ENCODE assay signal across 17 mouse cellular contexts in the genomic region with DNA sequence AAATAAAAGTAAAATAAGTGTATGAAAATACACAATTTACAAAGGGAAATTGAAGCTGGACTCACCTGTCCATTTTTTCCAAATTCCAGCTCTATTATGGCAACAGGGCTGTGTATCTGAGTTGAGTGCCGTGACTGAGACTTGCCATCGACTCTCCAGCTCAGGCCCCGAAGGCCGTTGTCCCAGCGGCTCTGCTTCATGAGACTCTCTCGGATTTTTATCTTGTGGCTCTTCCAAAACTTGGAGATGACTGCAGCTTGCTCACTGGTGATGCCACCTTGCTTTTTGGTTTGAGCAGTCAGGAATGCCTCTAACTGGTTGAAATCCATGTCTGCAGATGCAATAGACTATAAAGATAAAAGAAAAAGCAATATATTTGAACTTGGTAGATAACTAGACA. TPM values are rescaled to one million over a fixed set of nuclear protein-coding genes. Genes with fewer than 3 reads are reported as not detected.
A peak's percentile ranks its signal among the peaks of the same experiment; 100 is the strongest.
DNase-seq lines count a peak whose midpoint lies in the region; TF ChIP-seq lines count a peak whose summit lies in the region.
"Had no signal": no experiment of that assay in that cellular context is flagged by ENCODE, and none has a peak within 500 bp of the region (broad histone marks: within the 10 kb centered on the region; RNA-seq: fewer than 3 reads in every experiment).

No protein-coding gene starts in this region.

- no peaks in the 10 kb centered on the region for H3K4me1 ChIP-seq in heart, embryonic 10.5 days
- H3K4me1 ChIP-seq: embryonic facial prominence, embryonic 10.5 days; embryonic facial prominence, embryonic 12.5 days; forebrain, embryonic 13.5 days; forebrain, embryonic 15.5 days had no signal

- intact Hi-C loops in gastrocnemius, adult 2 months (cut with DNase I) = no loop called here
- intact Hi-C loops in heart, postnatal 36 days (cut with DNase I) = loop anchor here (5.0 kb wide), 1 partner anchor 99 kb away; no protein-coding TSS in a partner anchor

- 89% methylated on average over 6 of the region's 6 CpGs for WGBS in heart, embryonic 10.5 days

- H3K27ac ChIP-seq in gastrocnemius, adult 2 months = 0 out of 2 replicates have a peak overlapping the region, but pooled peaks have one; percentile 35
- H3K27ac ChIP-seq in heart, embryonic 10.5 days = no peak overlapping the region
- H3K27ac ChIP-seq: embryonic facial prominence, embryonic 10.5 days; embryonic facial prominence, embryonic 12.5 days; forebrain, embryonic 13.5 days; forebrain, embryonic 15.5 days had no signal

- DNase-seq in adrenal gland, adult 2 months = peak; percentile 51
- no peak for DNase-seq in adrenal gland, postnatal 14 days
- no peak for DNase-seq in gastrocnemius, adult 2 months
- no peak for DNase-seq in gastrocnemius, adult 18-20 months (ENCODE audit: low spot score)
- DNase-seq in heart, embryonic 10.5 days (ENCODE audit: low spot score) = peak; percentile 17
- DNase-seq in heart, postnatal 36 days = no peak
- DNase-seq: cerebellum, adult 11-12 months; cerebellum, adult 2 months; cerebellum, adult 9-10 months; forebrain, postnatal 0 days had no signal

- TF ChIP-seq CTCF in gastrocnemius, adult 2 months (IDR thresholded peaks at IDR 0.05) = no peak

- no peaks in the 10 kb centered on the region for H3K9me3 ChIP-seq in heart, embryonic 10.5 days
- H3K9me3 ChIP-seq: embryonic facial prominence, embryonic 10.5 days; embryonic facial prominence, embryonic 12.5 days; forebrain, embryonic 13.5 days; forebrain, embryonic 15.5 days; G1E had no signal

- H3K27me3 ChIP-seq in heart, embryonic 10.5 days (ENCODE audit: insufficient read depth, poor library complexity, severe bottlenecking) = no peaks in the 10 kb centered on the region
- H3K27me3 ChIP-seq: CH12.LX; embryonic facial prominence, embryonic 12.5 days; forebrain, embryonic 13.5 days; forebrain, embryonic 15.5 days; Patski had no signal

- no peak overlapping the region for H3K4me3 ChIP-seq in gastrocnemius, adult 2 months
- H3K4me3 ChIP-seq in heart, embryonic 10.5 days = no peak overlapping the region
- H3K4me3 ChIP-seq: embryonic facial prominence, embryonic 10.5 days; embryonic facial prominence, embryonic 12.5 days; forebrain, embryonic 13.5 days; forebrain, embryonic 15.5 days had no signal

- H3K36me3 ChIP-seq in heart, embryonic 10.5 days = peaks cover 11% of the 10 kb centered on the region; the same call in 1 of the 2 replicates
- H3K36me3 ChIP-seq: forebrain, embryonic 15.5 days had no signal

RNA-seq across cellular contexts. Expression of a gene that starts 15.5 kb away (rescaled TPM):
- total RNA-seq in adrenal gland, adult 2 months (2021) = 10 to 100 TPM; 34.5 to 38.0 TPM
- 8.9 and 9.6 TPM in 2 replicates for polyA plus RNA-seq in adrenal gland, adult 2 months (2012; rRNA removed)
- total RNA-seq in adrenal gland, postnatal 14 days (2021) = 25.6 and 28.3 TPM in 2 replicates
- 10 to 100 TPM; 20.7 to 20.9 TPM for total RNA-seq in gastrocnemius, adult 2 months (2021)
- total RNA-seq in gastrocnemius, adult 18-20 months (2021) = 10 to 100 TPM; 21.1 to 25.0 TPM
- polyA plus RNA-seq in heart, embryonic 10.5 days (2016; fragmentation: Nextera tagmentation; extraction: Ambion mirVana) = 1.7 and 2.5 TPM in 2 replicates
- 10 to 100 TPM; 14.5 to 16.8 TPM for total RNA-seq in heart, postnatal 36 days (2021)

RNA-seq across cellular contexts. Expression of a gene that starts 25.5 kb away (rescaled TPM):
- total RNA-seq in adrenal gland, adult 2 months (2021) = 10 to 100 TPM; 39.3 to 39.4 TPM
- not detected in 2 replicates for polyA plus RNA-seq in adrenal gland, adult 2 months (2012; rRNA removed)
- total RNA-seq in adrenal gland, postnatal 14 days (2021) = 27.5 and 33.1 TPM in 2 replicates
- 1 to 10 TPM; 1.8 to 2.1 TPM for total RNA-seq in gastrocnemius, adult 2 months (2021)
- total RNA-seq in gastrocnemius, adult 18-20 months (2021) = 1 to 10 TPM; 1.7 to 2.3 TPM
- 8.3 and 8.4 TPM in 2 replicates for polyA plus RNA-seq in heart, embryonic 10.5 days (2016; fragmentation: Nextera tagmentation; extraction: Ambion mirVana)
- total RNA-seq in heart, postnatal 36 days (2021) = 1 to 10 TPM; 4.4 to 5.2 TPM
- polyA plus RNA-seq: G1E had no signal

RNA-seq across cellular contexts. Expression of a gene that starts 25.8 kb away (rescaled TPM):
- total RNA-seq in adrenal gland, adult 2 months (2021) = 100 to 1,000 TPM in 1 of 2 experiments, 10 to 100 TPM in 1; 86.6 to 112 TPM
- 3.9 and 4.2 TPM in 2 replicates for polyA plus RNA-seq in adrenal gland, adult 2 months (2012; rRNA removed)
- 102 and 105 TPM in 2 replicates for total RNA-seq in adrenal gland, postnatal 14 days (2021)
- 100 to 1,000 TPM in 1 of 2 experiments, 10 to 100 TPM in 1; 89.3 to 105 TPM for total RNA-seq in gastrocnemius, adult 2 months (2021)
- total RNA-seq in gastrocnemius, adult 18-20 months (2021) = 100 to 1,000 TPM in 1 of 2 experiments, 10 to 100 TPM in 1; 93.4 to 109 TPM
- polyA plus RNA-seq in heart, embryonic 10.5 days (2016; fragmentation: Nextera tagmentation; extraction: Ambion mirVana) = 331 and 363 TPM in 2 replicates
- 100 to 1,000 TPM; 150 to 164 TPM for total RNA-seq in heart, postnatal 36 days (2021)

RNA-seq across cellular contexts. Expression of a gene that starts 34.0 kb away (rescaled TPM):
- 100 to 1,000 TPM; 155 to 210 TPM for total RNA-seq in adrenal gland, adult 2 months (2021)
- polyA plus RNA-seq in adrenal gland, adult 2 months (2012; rRNA removed) = 353 and 361 TPM in 2 replicates
- total RNA-seq in adrenal gland, postnatal 14 days (2021) = 210 and 212 TPM in 2 replicates
- total RNA-seq in gastrocnemius, adult 2 months (2021) = 100 to 1,000 TPM in 1 of 2 experiments, 10 to 100 TPM in 1; 99.6 to 110 TPM
- 100 to 1,000 TPM; 104 to 105 TPM for total RNA-seq in gastrocnemius, adult 18-20 months (2021)
- polyA plus RNA-seq in heart, embryonic 10.5 days (2016; fragmentation: Nextera tagmentation; extraction: Ambion mirVana) = 292 and 340 TPM in 2 replicates
- 100 to 1,000 TPM; 131 to 132 TPM for total RNA-seq in heart, postnatal 36 days (2021)

RNA-seq across cellular contexts. Expression of a gene that starts 51.0 kb away (rescaled TPM):
- total RNA-seq in adrenal gland, adult 2 months (2021) = 10 to 100 TPM; 18.3 to 30.5 TPM
- polyA plus RNA-seq in adrenal gland, adult 2 months (2012; rRNA removed) = 0.54 and 0.91 TPM in 2 replicates
- total RNA-seq in adrenal gland, postnatal 14 days (2021) = 40.7 and 45.5 TPM in 2 replicates
- 1 to 10 TPM; 1.9 to 3.0 TPM for total RNA-seq in gastrocnemius, adult 2 months (2021)
- total RNA-seq in gastrocnemius, adult 18-20 months (2021) = 1 to 10 TPM; 4.2 to 5.1 TPM
- 1.5 TPM in 2 replicates for polyA plus RNA-seq in heart, embryonic 10.5 days (2016; fragmentation: Nextera tagmentation; extraction: Ambion mirVana)
- total RNA-seq in heart, postnatal 36 days (2021) = 1 to 10 TPM; 2.0 to 4.2 TPM

Comparison
In these comparisons a context has a peak if more than half of its experiments do, and no peak if none do; other contexts are left out.
1. DNase-seq: peak in adrenal gland, adult 2 months (single experiment) and heart, embryonic 10.5 days (single experiment); none in adrenal gland, postnatal 14 days (single experiment), gastrocnemius, adult 2 months (single experiment), gastrocnemius, adult 18-20 months (single experiment) and heart, postnatal 36 days (0 of 2).